Mouse (Mus musculus) megakaryocyte, embryonic 14.5 days (primary cell): ENCODE measurements around the gene Znrf4. TPM values are rescaled to one million over a fixed set of nuclear protein-coding genes. Genes with fewer than 3 reads are reported as not detected.

Experiments
- H3K27me3 ChIP-seq: replicated peaks from 2 replicates; pipeline ENCODE3; 2012; ENCODE audit warnings: inconsistent platforms
- H3K36me3 ChIP-seq: replicated peaks from 2 replicates; pipeline ENCODE3; 2012; ENCODE audit warnings: low read length, inconsistent platforms, mixed read lengths
- H3K4me1 ChIP-seq: 2 replicates; pipeline ENCODE4 v1.6.1; 2012; ENCODE audit warnings: inconsistent platforms
- H3K4me3 ChIP-seq: replicated peaks from 2 replicates; pipeline ENCODE3; 2012; ENCODE audit warnings: moderate library complexity, mild to moderate bottlenecking, inconsistent platforms
- H3K9me3 ChIP-seq: 2 replicates; pipeline ENCODE4 v1.6.1; 2012; ENCODE audit warnings: inconsistent platforms
- FLI1 ChIP-seq: IDR thresholded peaks from 2 replicates; pipeline ENCODE4 v1.6.1; 2012; ENCODE audit warnings: low read length, inconsistent platforms, mixed read lengths
- GATA1 ChIP-seq: IDR thresholded peaks from 3 replicates; pipeline ENCODE4 v1.6.1; 2012; ENCODE audit warnings: mixed read lengths, low read length, inconsistent platforms, borderline replicate concordance
- polyA plus RNA-seq: library from polyadenylated mRNA; stranded (reverse); fragments of >175 nt; gene quantifications from 2 replicates; pipeline ENCODE4 v1.2.3, GENCODE M21; 2012; ENCODE audit warnings: low replicate concordance; ENCODE audit not compliant: insufficient read depth

Gene Znrf4
- polyA plus RNA-seq, 1 experiment = 0.22 TPM

- no peak overlapping the region for H3K4me3 ChIP-seq
- H3K36me3 ChIP-seq = no peaks in the 10 kb centered on the region
- no peaks in the 10 kb centered on the region for H3K9me3 ChIP-seq
- H3K4me1 ChIP-seq = peaks cover 4% of the 10 kb centered on the region; the same call in 1 of the 2 replicates
- TF ChIP-seq GATA1 (no peak), FLI1 (no peak)
- H3K27me3 ChIP-seq = peaks cover 63% of the 10 kb centered on the region
Measured at GRCm38 (mm10) chr17:56537912-56538311, 25.7 kb upstream of the Znrf4 start.

GRCm38 (mm10) chr17:56536874-56537273 is 24.6 kb upstream of the Znrf4 start:
- Histone ChIP-seq H3K36me3 (no peaks in the 10 kb centered on the region), H3K4me3 (no peak overlapping the region), H3K4me1 (peaks cover 4% of the 10 kb centered on the region; the same call in 1 of the 2 replicates), H3K9me3 (peaks cover 6% of the 10 kb centered on the region; the same call in 1 of the 2 replicates), H3K27me3 (peaks cover 56% of the 10 kb centered on the region)
- TF ChIP-seq FLI1 (no peak), GATA1 (no peak)

DNA sequence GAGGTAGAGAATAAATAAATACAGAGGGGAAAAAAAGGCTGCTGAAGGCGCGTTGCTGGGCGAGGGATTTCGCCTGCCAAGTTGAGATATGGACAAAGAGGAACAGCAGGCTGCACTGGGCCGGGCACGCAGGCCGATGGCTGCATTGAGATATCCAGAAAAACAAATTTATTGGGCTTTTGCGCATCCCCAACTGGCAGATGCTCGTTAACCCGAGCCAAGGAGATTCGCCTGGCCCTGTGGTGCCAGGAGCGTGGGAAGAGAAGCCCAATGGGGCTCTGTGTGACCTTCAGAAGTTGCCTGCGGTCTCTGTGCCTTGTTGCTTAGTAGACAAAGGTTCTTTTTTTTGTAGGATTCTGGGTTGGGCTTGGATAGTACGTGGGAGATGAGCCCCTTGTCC is 24.0 kb upstream of the Znrf4 start:
- TF ChIP-seq GATA1 (no peak), FLI1 (no peak)
- H3K4me3 ChIP-seq = no peak overlapping the region

GRCm38 (mm10) chr17:56524943-56525342 is 12.7 kb upstream of the Znrf4 start:
- H3K27me3 ChIP-seq = peaks cover 31% of the 10 kb centered on the region
- no peaks in the 10 kb centered on the region for H3K36me3 ChIP-seq
- no peak for TF ChIP-seq GATA1
- no peak for TF ChIP-seq FLI1
- H3K4me3 ChIP-seq = no peak overlapping the region
- no peaks in the 10 kb centered on the region for H3K9me3 ChIP-seq
- H3K4me1 ChIP-seq = no peaks in the 10 kb centered on the region

More for the DNA sequence above, 24.0 kb upstream of the Znrf4 start:
- Histone ChIP-seq H3K4me1 (peaks cover 4% of the 10 kb centered on the region; the same call in 1 of the 2 replicates), H3K36me3 (no peaks in the 10 kb centered on the region), H3K9me3 (peaks cover 9% of the 10 kb centered on the region; the same call in 1 of the 2 replicates), H3K27me3 (peaks cover 49% of the 10 kb centered on the region)

DNA sequence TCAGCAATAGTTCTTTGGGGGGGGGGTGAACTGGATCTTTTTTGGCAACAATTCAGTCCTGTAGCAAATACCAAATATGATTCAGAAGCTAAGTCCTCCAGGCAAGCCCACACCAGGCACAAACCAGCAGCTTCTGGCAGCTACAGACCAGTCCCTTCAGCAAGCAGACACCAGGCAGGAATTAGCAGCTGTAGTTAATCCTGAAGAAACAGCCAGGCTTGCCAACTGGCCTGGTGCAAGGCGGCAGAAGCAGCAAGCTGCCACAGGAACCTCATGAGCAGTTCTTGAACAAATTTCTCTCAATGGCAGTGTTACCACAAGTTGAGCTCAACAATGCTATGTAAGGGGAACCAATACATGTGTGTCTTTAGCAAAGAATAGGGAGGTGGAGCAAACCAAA is 10.5 kb upstream of the Znrf4 start:
- peaks cover 44% of the 10 kb centered on the region for H3K27me3 ChIP-seq
- no peaks in the 10 kb centered on the region for H3K4me1 ChIP-seq
- no peaks in the 10 kb centered on the region for H3K36me3 ChIP-seq
- no peak overlapping the region for H3K4me3 ChIP-seq
- 0 out of 2 replicates have a peak, but pooled peaks cover 6% of the 10 kb centered on the region for H3K9me3 ChIP-seq
- TF ChIP-seq GATA1 = no peak
- TF ChIP-seq FLI1 = no peak

GRCm38 (mm10) chr17:56515690-56516410 is 3.6 kb upstream of the Znrf4 start:
- TF ChIP-seq GATA1 = no peak
- no peak for TF ChIP-seq FLI1
- Histone ChIP-seq H3K4me3 (peak overlapping the region; percentile 42), H3K27me3 (peaks cover 82% of the 10 kb centered on the region), H3K4me1 (peaks cover 19% of the 10 kb centered on the region), H3K36me3 (no peaks in the 10 kb centered on the region), H3K9me3 (peaks cover 46% of the 10 kb centered on the region)

GRCm38 (mm10) chr17:56514916-56515315 is 2.7 kb upstream of the Znrf4 start:
- H3K4me1 ChIP-seq = peaks cover 21% of the 10 kb centered on the region
- TF ChIP-seq GATA1 (no peak), FLI1 (no peak)
- H3K4me3 ChIP-seq = no peak overlapping the region
- peaks cover 87% of the 10 kb centered on the region for H3K27me3 ChIP-seq
- no peaks in the 10 kb centered on the region for H3K36me3 ChIP-seq
- H3K9me3 ChIP-seq = peaks cover 51% of the 10 kb centered on the region

- H3K27me3 ChIP-seq = peaks cover 92% of the 10 kb centered on the region
- TF ChIP-seq GATA1 (no peak), FLI1 (no peak)
- H3K36me3 ChIP-seq = no peaks in the 10 kb centered on the region
- no peak overlapping the region for H3K4me3 ChIP-seq
- peaks cover 21% of the 10 kb centered on the region for H3K4me1 ChIP-seq
- peaks cover 51% of the 10 kb centered on the region for H3K9me3 ChIP-seq
Measured at GRCm38 (mm10) chr17:56514330-56514729, 2.1 kb upstream of the Znrf4 start.

DNA sequence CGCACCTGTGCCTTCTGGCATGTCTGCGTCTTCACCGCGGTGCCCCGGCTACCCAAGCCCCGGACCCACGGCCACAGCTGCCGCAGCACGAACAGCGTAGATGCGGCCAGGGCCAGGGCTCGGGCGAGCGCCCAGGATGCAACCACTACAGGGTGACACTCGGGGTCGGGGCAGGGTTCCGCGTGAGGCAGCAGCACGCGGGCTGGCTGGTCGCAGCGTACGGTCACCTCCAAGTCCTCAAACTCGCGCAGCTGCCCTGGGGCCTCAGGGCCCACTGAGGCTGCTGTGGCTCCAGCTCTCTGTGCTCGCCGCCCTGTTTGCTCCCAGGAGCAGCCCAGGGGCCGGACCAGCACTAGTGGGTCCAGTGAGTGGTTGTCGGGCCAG is 532 bp downstream of the Znrf4 start:
- Histone ChIP-seq H3K4me3 (peak overlapping the region; percentile 67), H3K4me1 (peaks cover 40% of the 10 kb centered on the region), H3K36me3 (no peaks in the 10 kb centered on the region), H3K9me3 (peaks cover 37% of the 10 kb centered on the region), H3K27me3 (peaks cover 85% of the 10 kb centered on the region)
- TF ChIP-seq FLI1 (no peak), GATA1 (no peak)

- H3K36me3 ChIP-seq = no peaks in the 10 kb centered on the region
- peaks cover 43% of the 10 kb centered on the region for H3K4me1 ChIP-seq
- TF ChIP-seq FLI1 (no peak), GATA1 (no peak)
- H3K4me3 ChIP-seq = peak overlapping the region; percentile 67
- H3K9me3 ChIP-seq = peaks cover 33% of the 10 kb centered on the region
- peaks cover 84% of the 10 kb centered on the region for H3K27me3 ChIP-seq
Measured at GRCm38 (mm10) chr17:56510970-56511706, 1.1 kb downstream of the Znrf4 start.
